Mouse (Mus musculus) midbrain, embryonic 14.5 days (tissue): ENCODE measurements at regions not wholly inside any gene's neighbourhood (a gene's known extent, or its start where the extent isn't known, plus 50 kb on each side); places are given as distances from the start of the nearest gene placed in this dataset.
"Not testable (repeated sequence)": the region's sequence is repeated elsewhere in the genome, so short reads cannot be mapped to it uniquely, and the experiment has no call there.

ENCODE experiments used
- ATAC-seq: fragments of 200-750 bp; cut with Nextera tagmentation; 2 replicates; pipeline ENCODE4 v1.8.0; 2017; ENCODE audit warnings: moderate number of reproducible peaks, moderate library complexity; ENCODE audit not compliant: low FRiP score, low TSS enrichment
- DNase-seq: peaks from one replicate; pipeline ENCODE4 v3.0.0-alpha.2; 2015
- H3K27ac ChIP-seq: fragments of 300-500 bp; sonication (generic); replicated peaks from 2 replicates; pipeline ENCODE4 v1.5.1; 2014; ENCODE audit warnings: mild to moderate bottlenecking, low read depth, low read length, moderate library complexity
- H3K27me3 ChIP-seq: fragments of 300-500 bp; sonication (generic); 2 replicates; pipeline ENCODE4 v1.6.1; 2014; ENCODE audit warnings: low read length, control low read depth, mixed read lengths; ENCODE audit not compliant: control insufficient read depth, insufficient read depth
- H3K36me3 ChIP-seq: fragments of 300-500 bp; sonication (generic); 2 replicates; pipeline ENCODE4 v1.6.1; 2014; ENCODE audit warnings: low read length, control low read depth; ENCODE audit not compliant: control insufficient read depth, insufficient read depth
- H3K4me1 ChIP-seq: fragments of 300-500 bp; sonication (generic); 2 replicates; pipeline ENCODE4 v1.6.1; 2014; ENCODE audit warnings: mild to moderate bottlenecking, antibody characterized with exemption, low read length, control low read depth; ENCODE audit not compliant: control insufficient read depth, insufficient read depth
- H3K4me2 ChIP-seq: fragments of 300-500 bp; sonication (generic); 2 replicates; pipeline ENCODE4 v1.6.1; 2014; ENCODE audit warnings: mild to moderate bottlenecking, low read length, moderate library complexity
- H3K4me3 ChIP-seq: fragments of 300-500 bp; sonication (generic); replicated peaks from 2 replicates; pipeline ENCODE4 v1.5.1; 2014; ENCODE audit warnings: low read depth, low read length
- H3K9ac ChIP-seq: fragments of 300-500 bp; sonication (generic); replicated peaks from 2 replicates; pipeline ENCODE4 v1.6.1; 2014; ENCODE audit warnings: mild to moderate bottlenecking, low read length, moderate library complexity
- H3K9me3 ChIP-seq: fragments of 300-500 bp; sonication (generic); 2 replicates; pipeline ENCODE4 v1.6.1; 2016; ENCODE audit warnings: low read length, control low read depth, mixed read lengths; ENCODE audit not compliant: control insufficient read depth
- WGBS: fragments of 180-500 bp; shearing (Covaris S2); extraction: QIAGEN DNeasy Blood & Tissue Kit; methylation state at CpG from one replicate; pipeline ENCODE4 v1.1.7; 2014; 5-methylcytosine and 5-hydroxymethylcytosine counted together

DNA sequence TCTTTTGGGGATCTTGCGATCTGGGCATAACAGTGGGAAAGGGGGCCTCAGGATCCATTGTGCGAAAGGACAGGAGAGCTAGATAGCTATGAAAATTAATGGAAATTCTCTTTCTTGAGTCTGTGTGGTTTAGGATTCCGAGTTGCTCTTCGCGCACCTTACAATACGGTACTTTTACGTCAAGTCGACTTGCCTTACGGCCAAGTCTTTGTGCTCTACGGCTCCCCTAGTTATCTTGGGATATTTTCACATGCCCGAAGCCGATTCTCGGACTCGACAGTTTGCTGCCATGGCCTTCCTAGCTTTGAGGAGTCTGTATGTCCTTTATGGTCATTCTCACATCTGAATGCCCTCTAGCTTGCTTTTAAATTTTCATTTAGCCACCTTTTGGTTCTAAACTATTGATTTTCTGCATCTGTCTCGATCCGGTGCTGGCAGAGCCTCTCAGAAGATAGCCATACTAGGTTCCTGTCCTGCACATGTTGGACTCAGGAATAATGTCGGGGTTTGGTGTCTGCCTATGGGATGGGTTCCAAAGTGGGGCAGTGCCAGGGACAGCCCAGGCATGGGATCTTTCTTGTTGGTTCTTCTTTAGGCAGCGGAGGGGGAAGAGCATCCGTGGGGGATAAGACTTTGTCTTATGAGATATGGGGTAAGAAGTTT, 109.0 kb upstream of the Olfr1324 start:
- H3K9ac ChIP-seq = peak overlapping the region; percentile 36; the same call in 1 of the 2 replicates
- WGBS = 55% methylated on average over 19 of the region's 19 CpGs
- no peaks in the 10 kb centered on the region for H3K4me1 ChIP-seq
- ATAC-seq (peak; percentile 57; the same call in 1 of the 2 replicates), DNase-seq (peak; percentile 79)
- no peaks in the 10 kb centered on the region for H3K36me3 ChIP-seq
- H3K27me3 ChIP-seq = no peaks in the 10 kb centered on the region
- peak overlapping the region; percentile 38 for H3K4me3 ChIP-seq
- peak overlapping the region; percentile 38 for H3K4me2 ChIP-seq
- no peak overlapping the region for H3K27ac ChIP-seq
- no peaks in the 10 kb centered on the region for H3K9me3 ChIP-seq

DNA sequence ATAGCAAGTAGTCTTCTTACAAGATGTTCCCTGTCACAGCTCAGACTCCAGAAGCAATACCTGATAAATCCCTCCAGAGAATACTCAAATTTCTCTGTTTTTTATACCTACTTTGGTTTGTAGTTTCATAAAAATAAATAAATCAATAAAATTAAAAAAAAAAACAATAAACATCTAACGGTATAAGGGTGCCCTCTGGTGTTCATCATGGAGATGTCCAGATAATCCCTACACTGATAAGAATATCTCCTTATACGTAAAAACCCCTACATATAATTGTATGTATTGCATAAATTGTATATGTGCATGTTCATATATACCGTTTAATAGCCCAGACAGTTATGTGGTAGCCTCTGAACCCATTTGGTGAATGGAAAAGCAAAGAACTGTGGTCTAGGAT, 75.7 kb upstream of the Olfr1324 start:
- no peaks in the 10 kb centered on the region for H3K4me1 ChIP-seq
- H3K9ac ChIP-seq = no peak overlapping the region
- no peaks in the 10 kb centered on the region for H3K27me3 ChIP-seq
- no peaks in the 10 kb centered on the region for H3K9me3 ChIP-seq
- ATAC-seq (no peak), DNase-seq (peak; percentile 38)
- WGBS = 21% methylated on average over 3 of the region's 3 CpGs
- no peak overlapping the region for H3K4me2 ChIP-seq
- H3K36me3 ChIP-seq = no peaks in the 10 kb centered on the region
- no peak overlapping the region for H3K27ac ChIP-seq
- no peak overlapping the region for H3K4me3 ChIP-seq

DNA sequence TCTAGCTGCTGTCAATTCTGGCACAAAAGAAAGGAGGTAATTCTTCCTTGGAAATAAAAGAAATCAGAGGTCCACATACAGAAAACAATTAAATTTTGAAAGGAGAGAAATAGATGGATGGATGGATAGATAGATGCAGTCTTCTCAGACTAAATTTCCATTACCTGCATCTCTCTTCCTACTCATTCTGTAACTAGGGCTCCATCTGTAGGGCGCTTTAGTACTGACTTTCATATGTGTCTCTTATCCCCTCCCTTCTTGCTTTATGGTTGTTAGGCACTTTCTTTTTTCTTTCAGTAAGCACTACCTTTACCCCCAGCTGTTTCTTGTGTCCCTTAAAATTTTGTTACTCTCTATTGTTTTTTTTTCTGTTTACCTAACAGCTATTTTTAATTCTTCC, 72.9 kb upstream of the Olfr1324 start:
- no peaks in the 10 kb centered on the region for H3K27me3 ChIP-seq
- H3K4me2 ChIP-seq = no peak overlapping the region
- H3K4me1 ChIP-seq = no peaks in the 10 kb centered on the region
- DNase-seq = peak; percentile 43
- 39% methylated on average over 1 of the region's 1 CpGs for WGBS
- H3K36me3 ChIP-seq = no peaks in the 10 kb centered on the region
- H3K9ac ChIP-seq = no peak overlapping the region
- ATAC-seq = no peak
- no peak overlapping the region for H3K4me3 ChIP-seq
- no peaks in the 10 kb centered on the region for H3K9me3 ChIP-seq
- H3K27ac ChIP-seq = no peak overlapping the region

DNA sequence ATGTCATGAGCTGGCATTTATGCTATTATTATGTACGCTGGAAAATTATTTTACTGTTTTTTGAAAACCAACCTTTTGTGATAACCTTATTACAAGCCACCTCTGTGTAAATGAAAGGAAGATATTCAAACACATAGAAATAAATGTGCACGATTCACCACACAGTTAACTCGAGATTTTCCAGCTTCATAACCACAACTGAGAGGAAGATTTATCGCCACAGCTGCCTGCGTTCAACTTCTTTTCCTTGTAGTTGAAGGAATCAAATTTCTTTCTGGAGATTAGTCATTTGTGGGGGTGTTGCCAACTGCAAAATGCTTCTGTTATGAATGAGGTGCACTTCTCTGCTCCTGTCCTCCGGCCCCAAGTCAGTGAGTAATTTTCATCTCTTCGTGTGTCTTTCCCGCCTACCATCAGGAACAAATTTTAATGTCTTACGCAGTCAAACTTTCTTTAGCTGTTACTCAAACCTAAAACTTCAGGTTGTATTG, 62.2 kb upstream of the Olfr1324 start:
- not testable (repeated sequence) for H3K9me3 ChIP-seq, H3K9ac ChIP-seq, H3K27me3 ChIP-seq, H3K4me3 ChIP-seq, DNase-seq, H3K36me3 ChIP-seq, H3K4me1 ChIP-seq, ATAC-seq, H3K27ac ChIP-seq, H3K4me2 ChIP-seq
- 86% methylated on average over 9 of the region's 9 CpGs for WGBS
